Mouse (Mus musculus): ENCODE data around the gene Strn3.
"Not testable (repeated sequence)": the region's sequence is repeated elsewhere in the genome, so short reads cannot be mapped to it uniquely, and the experiment has no call there.

Strn3 gene

GRCm38 (mm10) chr12:51621161-51621560 lies 70.5 kb downstream of the Strn3 start:
- no peak for DNase-seq (ENCODE audit: extremely low read depth, insufficient read length, low spot score)

GRCm38 (mm10) chr12:51620572-51620971 lies 71.1 kb downstream of the Strn3 start:
- no peak for DNase-seq (ENCODE audit: extremely low read depth, insufficient read length, low spot score)

- DNase-seq (ENCODE audit: extremely low read depth, insufficient read length, low spot score) = no peak
Observed at GRCm38 (mm10) chr12:51612361-51612760, 79.3 kb downstream of the Strn3 start.

GRCm38 (mm10) chr12:51606138-51606537 lies 85.6 kb downstream of the Strn3 start:
- DNase-seq (ENCODE audit: extremely low read depth, insufficient read length, low spot score) = peak; percentile 23

GRCm38 (mm10) chr12:51603306-51603705 lies 88.4 kb downstream of the Strn3 start:
- no peak for DNase-seq (ENCODE audit: extremely low read depth, insufficient read length, low spot score)

- no peak for DNase-seq (ENCODE audit: extremely low read depth, insufficient read length, low spot score)
Observed at GRCm38 (mm10) chr12:51594030-51594470, 97.6 kb downstream of the Strn3 start.

GRCm38 (mm10) chr12:51593229-51594029 lies 98.3 kb downstream of the Strn3 start, which contains the start of gene Coch:
Coch (plus strand) TSS chr12:51593341.
- DNase-seq (ENCODE audit: extremely low read depth, insufficient read length, low spot score) = no peak

- no peak for DNase-seq (ENCODE audit: extremely low read depth, insufficient read length, low spot score)
Observed at GRCm38 (mm10) chr12:51592888-51593228, 98.8 kb downstream of the Strn3 start.

- no peak for DNase-seq (ENCODE audit: extremely low read depth, insufficient read length, low spot score)
Observed at GRCm38 (mm10) chr12:51591921-51592320, 99.8 kb downstream of the Strn3 start.

- DNase-seq (ENCODE audit: extremely low read depth, insufficient read length, low spot score) = no peak
Observed at GRCm38 (mm10) chr12:51589263-51589662, 102.4 kb downstream of the Strn3 start.

- not testable (repeated sequence) for DNase-seq (ENCODE audit: extremely low read depth, insufficient read length, low spot score)
Observed at GRCm38 (mm10) chr12:51577816-51578215, 113.9 kb downstream of the Strn3 start.

- DNase-seq (ENCODE audit: extremely low read depth, insufficient read length, low spot score) = no peak
Observed at GRCm38 (mm10) chr12:51572651-51573050, 119.0 kb downstream of the Strn3 start.

- DNase-seq (ENCODE audit: extremely low read depth, insufficient read length, low spot score) = no peak
Observed at GRCm38 (mm10) chr12:51569944-51570343, 121.8 kb downstream of the Strn3 start.

- DNase-seq (ENCODE audit: extremely low read depth, insufficient read length, low spot score) = no peak
Observed at GRCm38 (mm10) chr12:51569472-51569871, 122.2 kb downstream of the Strn3 start.

- DNase-seq (ENCODE audit: extremely low read depth, insufficient read length, low spot score) = no peak
Observed at GRCm38 (mm10) chr12:51567225-51567624, 124.5 kb downstream of the Strn3 start.

GRCm38 (mm10) chr12:51561416-51561815 lies 130.3 kb downstream of the Strn3 start:
- no peak for DNase-seq (ENCODE audit: extremely low read depth, insufficient read length, low spot score)
